Mouse (Mus musculus) lung, postnatal 25 days (tissue): ENCODE results near the gene Mpp5.

Experiments used
- DNase-seq: peaks from one replicate; pipeline ENCODE4 v3.0.0; 2022; ENCODE audit warnings: low spot score

Gene Mpp5

GRCm38 (mm10) chr12:78748557-78749377, at the start of gene Mpp5:
Mpp5 (plus strand) TSS chr12:78748907.
- DNase-seq, result peak; percentile 97

GRCm38 (mm10) chr12:78717783-78718182, 30.9 kb upstream of the Mpp5 start:
- no peak for DNase-seq

DNA sequence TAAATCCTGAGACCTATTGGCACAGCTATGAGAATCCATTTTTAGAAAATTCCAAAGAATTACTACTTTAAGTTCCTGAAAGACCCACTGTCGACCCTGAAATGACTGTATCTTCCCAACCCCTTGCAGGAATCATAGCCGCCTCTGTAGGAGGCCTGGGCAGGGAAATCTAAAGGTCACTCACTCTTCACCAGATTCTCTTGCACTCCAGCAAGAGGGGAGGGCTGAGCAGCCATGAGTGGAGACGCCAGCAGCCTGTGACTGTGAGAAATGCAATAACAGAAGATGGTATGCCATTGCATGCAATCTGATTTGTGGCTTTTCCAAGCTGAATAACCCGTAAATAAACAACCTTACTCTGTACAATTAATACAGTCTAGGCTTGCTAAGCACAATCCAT, 21.0 kb upstream of the Mpp5 start:
- DNase-seq, result no peak

- DNase-seq, result no peak
Measured at GRCm38 (mm10) chr12:78739633-78740032, 9.1 kb upstream of the Mpp5 start.

DNA sequence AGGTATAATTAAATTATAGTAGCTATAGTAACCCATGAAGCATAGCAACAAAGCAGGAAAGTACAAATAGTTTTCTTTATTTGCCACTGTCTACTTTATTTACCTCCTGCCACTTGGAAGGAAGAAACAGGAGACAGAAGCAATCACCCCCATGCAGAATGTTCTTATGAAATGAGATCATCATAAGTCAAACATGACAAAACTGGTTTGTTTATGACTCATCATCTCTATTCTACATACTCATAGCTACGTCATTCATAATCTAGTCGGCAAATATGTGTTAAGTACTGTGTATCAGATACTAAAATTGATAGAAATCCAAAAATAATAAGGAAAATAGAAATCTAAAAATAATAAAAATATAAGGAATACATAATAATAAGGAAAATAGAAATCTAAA, 8.4 kb upstream of the Mpp5 start:
- DNase-seq, result no peak

DNA sequence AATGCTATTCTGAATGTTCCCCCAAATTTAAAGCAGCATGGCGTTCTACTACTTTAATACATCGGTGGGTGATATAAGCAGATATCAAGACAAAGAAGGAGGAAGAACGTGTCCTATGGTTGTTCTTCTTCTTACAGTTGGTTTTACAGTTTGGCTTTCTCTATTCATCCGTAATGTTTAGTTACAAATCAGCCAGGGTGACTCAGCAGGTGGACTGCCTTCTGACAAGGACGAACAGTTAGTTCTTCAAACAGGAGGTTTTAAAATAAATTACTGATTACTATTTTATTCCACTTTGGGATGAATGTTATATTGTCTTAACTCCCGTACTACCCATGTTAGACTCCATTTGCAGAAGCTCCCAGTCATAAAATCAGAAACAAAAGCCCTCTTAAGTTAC, 2.5 kb upstream of the Mpp5 start:
- DNase-seq, result no peak

DNA sequence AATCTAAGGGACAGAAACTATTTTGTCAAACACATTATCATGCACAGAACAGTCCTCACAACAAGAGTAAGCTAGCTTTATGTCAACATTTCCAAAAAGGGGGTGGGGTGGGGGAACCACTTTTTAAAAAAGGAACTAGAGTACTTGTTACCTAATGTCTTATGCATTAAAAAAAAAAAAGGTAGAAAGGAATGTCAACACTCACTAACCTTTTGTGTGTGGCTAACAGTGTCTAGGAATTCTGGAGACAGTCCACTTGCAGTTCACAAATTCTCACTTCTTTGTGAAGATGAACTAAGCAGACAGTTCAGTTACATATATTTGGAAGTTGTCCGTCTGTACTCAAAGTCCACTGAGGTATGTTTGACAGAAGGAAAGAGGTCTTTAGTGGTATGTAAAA, 1.3 kb upstream of the Mpp5 start:
- no peak for DNase-seq

DNA sequence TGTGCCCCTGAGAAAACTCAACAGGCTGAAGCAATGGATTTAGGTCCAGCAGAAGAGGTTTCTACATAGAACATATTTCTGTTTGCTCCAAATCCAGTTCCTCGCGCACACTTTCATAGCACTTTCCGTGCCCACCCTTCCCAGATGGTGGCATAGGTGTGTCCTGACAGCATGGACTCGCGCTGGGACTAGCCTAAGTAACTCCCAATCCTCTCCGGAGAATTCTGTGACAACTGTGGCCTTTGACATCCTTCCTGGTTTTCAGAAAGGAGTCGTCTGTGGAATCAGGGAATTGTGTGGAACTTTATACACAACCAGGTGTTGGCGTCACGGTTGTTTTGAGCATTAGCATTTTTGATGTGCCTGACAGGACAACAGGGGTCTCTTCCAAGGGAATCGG, 594 bp upstream of the Mpp5 start:
- peak; percentile 10 for DNase-seq

DNA sequence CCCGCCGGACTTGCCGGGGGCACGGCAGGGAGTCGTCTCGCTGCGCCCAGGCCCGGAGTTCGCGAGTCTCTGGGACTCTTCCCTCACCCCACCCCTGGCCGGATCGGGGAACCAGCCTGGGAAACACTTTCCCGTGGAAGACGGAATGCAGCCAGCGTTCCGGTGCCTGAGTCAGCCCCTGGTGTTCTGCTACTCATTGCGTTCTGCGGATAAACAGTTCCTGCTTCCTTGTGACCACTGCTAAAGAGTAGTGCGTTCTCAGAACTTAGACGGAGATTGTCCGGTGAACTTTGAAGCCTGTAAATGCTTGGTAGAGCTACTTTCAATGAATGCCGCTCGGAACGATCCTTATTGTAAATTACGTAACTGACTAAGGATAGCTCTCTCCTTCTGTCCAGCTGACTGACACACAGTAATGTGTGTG, 683 bp downstream of the Mpp5 start:
- peak; percentile 61 for DNase-seq

DNA sequence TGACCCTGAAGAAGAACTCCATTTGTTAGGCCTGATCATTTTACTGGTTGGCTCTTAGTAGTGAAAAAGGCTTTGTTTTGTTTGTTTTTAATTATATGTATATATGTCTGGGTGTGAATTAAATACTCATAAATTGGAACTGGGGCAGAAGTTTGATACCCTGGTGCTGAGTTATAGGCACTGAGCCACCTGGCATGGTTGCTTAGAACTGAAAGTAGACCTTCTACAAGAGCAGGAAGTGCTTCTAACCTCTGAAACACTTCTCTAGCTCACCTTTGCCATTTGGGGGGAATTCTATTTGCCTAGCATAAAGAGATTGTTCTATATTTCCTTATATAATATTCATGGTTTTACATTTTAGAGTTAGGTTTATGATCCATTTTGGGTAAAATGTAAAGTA, 13.3 kb downstream of the Mpp5 start:
- no peak for DNase-seq

DNA sequence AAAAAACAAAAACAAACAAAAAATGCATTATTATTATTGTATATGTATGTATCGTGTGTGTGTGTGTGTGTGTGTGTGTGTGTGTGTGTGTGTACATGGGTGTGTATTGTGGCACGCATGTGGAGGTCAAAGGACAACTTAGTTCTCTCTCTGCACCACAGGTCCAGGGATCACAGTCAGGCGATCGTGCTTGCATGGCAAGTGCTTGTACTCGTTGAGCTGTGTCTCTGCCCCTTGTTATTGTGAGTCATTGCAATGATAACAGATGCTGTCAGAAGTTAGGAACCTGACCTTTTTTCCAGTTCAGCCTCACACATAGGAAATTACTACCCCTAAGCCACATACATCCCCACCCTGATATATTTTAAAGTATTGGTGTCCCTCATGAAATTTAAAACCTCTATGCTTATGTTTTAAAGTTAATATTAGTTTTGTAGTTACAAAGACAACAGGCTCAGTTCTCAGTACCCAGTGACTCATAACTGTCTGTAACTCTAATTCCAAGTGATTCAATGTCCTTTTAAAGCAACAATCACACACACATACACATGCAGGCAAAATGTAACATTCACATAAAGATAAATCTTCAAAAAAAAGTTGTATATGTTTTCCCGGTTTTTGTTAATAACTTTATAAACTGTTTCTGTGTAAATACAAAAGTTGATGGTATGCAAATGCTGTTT, 20.5 kb downstream of the Mpp5 start:
- DNase-seq, result no peak

DNA sequence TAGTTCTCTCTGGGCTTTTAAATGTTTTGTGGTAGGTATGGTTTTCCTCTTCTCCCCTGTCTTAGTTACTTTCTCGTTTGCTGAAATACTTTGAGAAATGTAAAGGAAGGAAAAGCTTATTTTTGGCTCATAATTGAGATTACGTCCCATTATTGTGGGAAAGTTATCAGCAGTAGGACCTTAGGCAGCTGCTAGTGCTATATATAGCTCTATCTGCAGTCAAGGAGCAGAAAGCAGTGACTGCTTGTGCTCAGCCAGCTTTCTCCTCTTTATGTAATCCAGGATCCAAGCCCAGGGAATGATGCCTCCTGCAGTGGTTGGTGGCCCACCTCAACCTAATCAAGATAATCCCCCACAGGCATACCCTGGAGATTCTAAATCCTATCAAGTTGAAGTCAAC, 24.5 kb downstream of the Mpp5 start:
- no peak for DNase-seq

GRCm38 (mm10) chr12:78777916-78778315, 29.2 kb downstream of the Mpp5 start:
- DNase-seq, result no peak

GRCm38 (mm10) chr12:78778423-78779067, 29.8 kb downstream of the Mpp5 start:
- no peak for DNase-seq

GRCm38 (mm10) chr12:78788266-78788873, 39.7 kb downstream of the Mpp5 start:
- DNase-seq, result no peak

GRCm38 (mm10) chr12:78790791-78791190, 42.1 kb downstream of the Mpp5 start:
- DNase-seq, result no peak

- DNase-seq, result peak; percentile 48
Measured at GRCm38 (mm10) chr12:78794236-78794635, 45.5 kb downstream of the Mpp5 start.

DNA sequence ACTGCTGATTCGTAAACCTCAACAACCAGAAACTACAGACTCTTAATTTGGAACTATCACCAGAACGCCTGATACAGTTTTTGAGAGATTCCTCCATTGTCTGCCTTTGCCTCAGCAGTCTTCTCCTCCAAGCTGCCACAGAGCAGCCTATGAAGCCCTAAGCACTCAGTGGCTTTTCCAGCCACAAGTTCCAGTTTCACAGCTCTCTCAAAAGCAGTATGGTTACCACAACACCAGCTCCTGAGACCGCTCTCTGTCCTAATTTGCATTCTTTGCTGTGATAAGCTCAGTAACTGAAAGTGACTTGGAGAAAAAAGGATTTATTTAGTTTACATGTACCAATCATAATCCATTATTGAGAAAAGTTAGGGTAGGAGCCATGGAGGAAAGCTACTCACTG, 51.3 kb downstream of the Mpp5 start:
- DNase-seq, result no peak

- no peak for DNase-seq
Measured at GRCm38 (mm10) chr12:78801836-78802235, 53.1 kb downstream of the Mpp5 start.

GRCm38 (mm10) chr12:78814437-78814836, 65.7 kb downstream of the Mpp5 start:
- DNase-seq, result peak; percentile 12

DNA sequence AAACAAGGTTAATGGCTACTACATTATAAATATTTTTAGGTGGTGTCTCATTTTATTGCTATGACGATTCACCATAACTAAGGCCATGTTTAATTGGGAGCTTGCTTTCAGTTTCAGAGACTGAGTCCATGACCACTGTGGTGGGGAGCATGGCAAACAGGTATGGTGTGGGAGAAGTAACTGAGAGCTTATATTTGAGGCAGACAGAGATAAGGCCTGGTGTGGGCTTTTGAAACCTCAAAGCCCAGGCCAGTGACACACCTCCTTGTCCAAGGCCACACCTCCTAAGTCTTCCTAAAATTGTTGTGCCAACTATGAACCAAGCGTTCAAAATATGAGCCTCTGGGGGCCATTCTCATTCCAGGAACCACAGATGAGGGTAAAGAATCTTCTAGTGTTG, 85.8 kb downstream of the Mpp5 start:
- DNase-seq, result no peak

DNA sequence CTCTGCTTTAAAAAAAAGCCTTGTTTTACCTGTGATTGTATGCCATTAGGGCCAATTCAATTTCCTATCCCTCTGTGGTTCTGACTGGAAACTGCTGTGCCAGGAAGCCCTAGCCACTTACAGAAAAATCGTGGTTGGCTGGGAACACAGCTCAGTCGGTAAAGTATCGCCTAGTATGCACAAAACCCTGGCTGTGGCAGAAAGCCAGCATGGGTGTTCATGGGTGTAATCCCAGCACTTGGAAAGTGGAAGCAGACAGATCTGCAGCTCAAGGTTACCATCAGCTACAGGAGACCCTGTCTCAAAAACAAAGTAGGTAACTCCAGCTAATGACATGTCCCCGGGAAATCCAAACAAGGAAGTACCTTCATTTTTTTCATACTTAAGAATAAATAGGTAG, 91.2 kb downstream of the Mpp5 start:
- DNase-seq, result no peak

DNA sequence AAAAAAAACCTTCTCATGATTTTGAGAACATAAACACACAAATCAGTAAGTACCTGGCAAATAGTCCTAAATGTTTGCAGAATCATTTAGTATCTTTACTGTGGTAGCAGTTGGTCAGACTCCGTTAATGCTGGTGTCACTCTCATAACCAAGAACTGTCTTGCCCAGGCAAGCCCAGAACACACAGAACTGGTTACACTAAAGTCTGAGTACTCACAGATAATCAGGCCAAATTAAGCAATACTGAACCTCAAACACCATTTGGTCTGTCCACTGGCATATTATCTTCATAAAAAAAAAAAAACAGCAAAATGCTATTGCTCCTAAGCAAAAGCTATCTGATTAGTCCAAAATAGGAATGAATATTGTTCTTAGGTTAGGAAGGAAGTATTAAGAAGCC, 93.7 kb downstream of the Mpp5 start:
- no peak for DNase-seq
